Mouse (Mus musculus) T-helper 17 cell (primary cell): ENCODE measurements at regions not wholly inside any gene's neighbourhood (a gene's known extent, or its start where the extent isn't known, plus 50 kb on each side); places are given as distances from the start of the nearest gene placed in this dataset.
"Not testable (repeated sequence)": the region's sequence is repeated elsewhere in the genome, so short reads cannot be mapped to it uniquely, and the experiment has no call there.

Source experiments
- in situ Hi-C, 2 experiments: fragments of 300-600 bp; cut with MboI, MseI; formaldehyde crosslinking; loops; 1 replicate in 1 of 2; 2 replicates in 1 of 2; pipeline ENCODE4 v1.15.1; 2025; ENCODE audit warnings: high pct_unique_total_duplicates in 2 of 2

GRCm38 (mm10) chrX:34333150-34333549 is 94.6 kb upstream of the Spin2g start:
- in situ Hi-C loops: not testable (repeated sequence)

GRCm38 (mm10) chrX:34325173-34325572 is 86.6 kb upstream of the Spin2g start:
- in situ Hi-C loops: not testable (repeated sequence)

GRCm38 (mm10) chrX:34317727-34318126 is 79.2 kb upstream of the Spin2g start:
- in situ Hi-C loops: loop anchor here (25.0 kb wide), 3 partner anchors 245 to 2005 kb away; no protein-coding TSS in a partner anchor

- in situ Hi-C loops: loop anchor here (5.0 to 25.0 kb wide), 4 partner anchors 248 to 2002 kb away; no protein-coding TSS in a partner anchor
Observed at GRCm38 (mm10) chrX:34314139-34314538, 75.6 kb upstream of the Spin2g start.
